Mouse (Mus musculus): ENCODE data around the gene Sart3. TPM values are rescaled to one million over a fixed set of nuclear protein-coding genes. Genes with fewer than 3 reads are reported as not detected.
"Not testable (repeated sequence)": the region's sequence is repeated elsewhere in the genome, so short reads cannot be mapped to it uniquely, and the experiment has no call there.

Sart3 gene
- total RNA-seq, 2 experiments from 2014 or later, result 9.9 to 26.1 TPM

- no peak for ATAC-seq (ENCODE audit: poor library complexity, severe bottlenecking)
Observed at GRCm38 (mm10) chr5:113791197-113792095, 19.1 kb upstream of the Sart3 start.

GRCm38 (mm10) chr5:113790453-113791196, 18.3 kb upstream of the Sart3 start:
- ATAC-seq (ENCODE audit: poor library complexity, severe bottlenecking), result peak; percentile 80

GRCm38 (mm10) chr5:113789075-113789788, 16.9 kb upstream of the Sart3 start:
- ATAC-seq (ENCODE audit: poor library complexity, severe bottlenecking), result no peak

GRCm38 (mm10) chr5:113788645-113789044, 16.3 kb upstream of the Sart3 start:
- ATAC-seq (ENCODE audit: poor library complexity, severe bottlenecking), result no peak

GRCm38 (mm10) chr5:113786985-113787384, 14.7 kb upstream of the Sart3 start:
- peak; percentile 63 for ATAC-seq (ENCODE audit: poor library complexity, severe bottlenecking)

GRCm38 (mm10) chr5:113784104-113784503, 11.8 kb upstream of the Sart3 start:
- ATAC-seq (ENCODE audit: poor library complexity, severe bottlenecking), result not testable (repeated sequence)

GRCm38 (mm10) chr5:113783581-113784001, 11.3 kb upstream of the Sart3 start:
- ATAC-seq (ENCODE audit: poor library complexity, severe bottlenecking), result no peak

GRCm38 (mm10) chr5:113782624-113783023, 10.3 kb upstream of the Sart3 start:
- ATAC-seq (ENCODE audit: poor library complexity, severe bottlenecking), result no peak

GRCm38 (mm10) chr5:113781875-113782274, 9.6 kb upstream of the Sart3 start:
- ATAC-seq (ENCODE audit: poor library complexity, severe bottlenecking), result no peak

GRCm38 (mm10) chr5:113781254-113781653, 8.9 kb upstream of the Sart3 start:
- no peak for ATAC-seq (ENCODE audit: poor library complexity, severe bottlenecking)

- no peak for ATAC-seq (ENCODE audit: poor library complexity, severe bottlenecking)
Observed at GRCm38 (mm10) chr5:113780763-113781162, 8.5 kb upstream of the Sart3 start.

GRCm38 (mm10) chr5:113780082-113780752, 7.9 kb upstream of the Sart3 start:
- no peak for ATAC-seq (ENCODE audit: poor library complexity, severe bottlenecking)

GRCm38 (mm10) chr5:113779569-113779968, 7.3 kb upstream of the Sart3 start:
- ATAC-seq (ENCODE audit: poor library complexity, severe bottlenecking), result no peak

GRCm38 (mm10) chr5:113777728-113778127, 5.4 kb upstream of the Sart3 start:
- ATAC-seq (ENCODE audit: poor library complexity, severe bottlenecking), result not testable (repeated sequence)

- ATAC-seq (ENCODE audit: poor library complexity, severe bottlenecking), result peak; percentile 68
Observed at GRCm38 (mm10) chr5:113776896-113777226, 4.6 kb upstream of the Sart3 start.

GRCm38 (mm10) chr5:113776128-113776895, 4.0 kb upstream of the Sart3 start:
- ATAC-seq (ENCODE audit: poor library complexity, severe bottlenecking), result peak; percentile 28

GRCm38 (mm10) chr5:113775585-113775984, 3.3 kb upstream of the Sart3 start:
- no peak for ATAC-seq (ENCODE audit: poor library complexity, severe bottlenecking)

- ATAC-seq (ENCODE audit: poor library complexity, severe bottlenecking), result peak; percentile 48
Observed at GRCm38 (mm10) chr5:113773664-113774063, 1.4 kb upstream of the Sart3 start.

- ATAC-seq (ENCODE audit: poor library complexity, severe bottlenecking), result no peak
Observed at GRCm38 (mm10) chr5:113772905-113773519, 702 bp upstream of the Sart3 start.

Data from megakaryocyte, adult 5-6 weeks (primary cell).